Mouse (Mus musculus): ENCODE results near the gene Lsm10.

DNA sequence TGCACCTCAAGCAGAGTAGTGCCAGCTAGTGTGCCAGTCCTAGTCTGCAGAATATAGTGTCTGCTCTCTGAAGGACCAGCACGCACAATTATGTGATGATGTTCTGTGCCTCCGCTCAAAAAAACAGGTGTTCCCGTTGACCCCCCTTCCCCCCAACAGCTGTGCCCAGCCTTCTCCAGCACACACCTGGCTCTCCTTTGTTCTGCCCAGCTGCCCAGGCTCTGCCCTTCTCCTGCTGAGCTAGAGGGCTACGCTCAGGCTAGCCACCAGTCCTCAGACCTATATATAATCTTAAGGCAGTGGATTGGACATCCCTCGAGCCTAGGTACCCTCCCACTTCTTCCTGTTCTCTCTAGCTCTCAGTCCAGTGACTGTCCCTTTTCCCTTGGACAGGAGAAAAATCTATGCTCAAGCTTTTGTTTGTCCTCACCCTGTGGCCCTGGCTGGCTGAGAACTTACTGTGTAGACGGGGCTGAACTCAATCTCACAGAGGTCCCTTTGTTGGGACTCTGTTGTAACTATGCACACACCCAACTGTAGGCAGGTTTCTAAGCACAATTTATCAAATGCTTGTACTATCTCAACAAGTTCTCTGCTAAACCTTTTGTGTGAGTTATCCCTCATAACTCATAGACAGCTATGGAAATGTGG lies 19.6 kb downstream of the Lsm10 start:
- TF ChIP-seq CTCF (IDR thresholded peaks at IDR 0.05; ENCODE audit: low read depth), result no peak
- no peak for TF ChIP-seq EP300 (IDR thresholded peaks at IDR 0.05; ENCODE audit: low read depth)
